Mouse (Mus musculus) embryonic fibroblast, embryonic 13.5 days (primary cell): Measurements from ENCODE around the gene Olfr658. TPM values are rescaled to one million over a fixed set of nuclear protein-coding genes. Genes with fewer than 3 reads are reported as not detected.

Experiments
- H3K27ac ChIP-seq: 2 replicates; pipeline ENCODE4 v1.5.1; 2012; ENCODE audit warnings: low read length, control low read depth, inconsistent platforms; ENCODE audit not compliant: insufficient read depth
- H3K4me1 ChIP-seq: 2 replicates; pipeline ENCODE4 v1.6.1; 2011; ENCODE audit warnings: low read length; ENCODE audit not compliant: control insufficient read depth, insufficient read depth
- H3K4me3 ChIP-seq: 2 replicates; pipeline ENCODE4 v1.5.1; 2011; ENCODE audit warnings: mild to moderate bottlenecking, control low read depth, low read length; ENCODE audit not compliant: insufficient read depth
- CTCF ChIP-seq: IDR thresholded peaks from 2 replicates; pipeline ENCODE4 v1.5.1; 2011; ENCODE audit warnings: mild to moderate bottlenecking, control low read depth, low read length, moderate library complexity, borderline replicate concordance; ENCODE audit not compliant: insufficient read depth
- POLR2A ChIP-seq: IDR thresholded peaks from 2 replicates; pipeline ENCODE4 v1.6.1; 2011; ENCODE audit warnings: low read depth, mild to moderate bottlenecking, control low read depth, low read length, moderate library complexity
- polyA plus RNA-seq: library from polyadenylated mRNA; stranded (reverse); fragments of >200 nt; gene quantifications from 2 replicates; pipeline ENCODE4 v1.2.4, GENCODE M21; 2011; ENCODE audit warnings: low read depth; ENCODE audit not compliant: missing spikeins, insufficient read length

Olfr658 gene
- not detected in 2 replicates for polyA plus RNA-seq

GRCm38 (mm10) chr7:104646841-104647482 is at the start of gene Olfr658:
Gene Olfr658, minus strand, starts transcription at chr7:104647305.
- Histone ChIP-seq H3K27ac (no peak within 1 kb of the TSS), H3K4me3 (no peak within 1 kb of the TSS), H3K4me1 (no peaks in the 10 kb centered on the region)
- TF ChIP-seq POLR2A: no peak
- TF ChIP-seq CTCF: peak; percentile 57; the same call in 1 of the 2 replicates

- Histone ChIP-seq H3K27ac (no peak within 1 kb of the TSS), H3K4me3 (no peak within 1 kb of the TSS), H3K4me1 (no peaks in the 10 kb centered on the region)
- TF ChIP-seq POLR2A (no peak), CTCF (no peak)
Measured at GRCm38 (mm10) chr7:104686201-104686600, 39.1 kb upstream of the Olfr658 start, which contains the start of gene Olfr661. Gene Olfr661, plus strand, starts transcription at chr7:104686501.

GRCm38 (mm10) chr7:104666453-104666852 is 19.3 kb upstream of the Olfr658 start, which contains the start of gene Olfr659:
Gene Olfr659, plus strand, starts transcription at chr7:104666753.
- no peaks in the 10 kb centered on the region for H3K4me1 ChIP-seq
- TF ChIP-seq POLR2A: no peak
- no peak for TF ChIP-seq CTCF
- no peak within 1 kb of the TSS for H3K4me3 ChIP-seq
- no peak within 1 kb of the TSS for H3K27ac ChIP-seq

- no peak within 1 kb of the TSS for H3K4me3 ChIP-seq
- H3K4me1 ChIP-seq: no peaks in the 10 kb centered on the region
- TF ChIP-seq POLR2A: no peak
- TF ChIP-seq CTCF: no peak
- H3K27ac ChIP-seq: no peak within 1 kb of the TSS
Measured at GRCm38 (mm10) chr7:104624494-104624893, 22.6 kb downstream of the Olfr658 start, which contains the start of gene Olfr657. Gene Olfr657, plus strand, starts transcription at chr7:104624794.

GRCm38 (mm10) chr7:104613655-104614054 is 33.5 kb downstream of the Olfr658 start, which contains the start of gene Olfr656:
Gene Olfr656, plus strand, starts transcription at chr7:104613955.
- Histone ChIP-seq H3K4me1 (no peaks in the 10 kb centered on the region), H3K27ac (no peak within 1 kb of the TSS), H3K4me3 (no peak within 1 kb of the TSS)
- TF ChIP-seq POLR2A: no peak
- no peak for TF ChIP-seq CTCF

- H3K27ac ChIP-seq: no peak overlapping the region
- no peaks in the 10 kb centered on the region for H3K4me1 ChIP-seq
- no peak overlapping the region for H3K4me3 ChIP-seq
- TF ChIP-seq POLR2A: no peak
- no peak for TF ChIP-seq CTCF
Measured at GRCm38 (mm10) chr7:104604727-104605126, 42.4 kb downstream of the Olfr658 start.

- H3K4me3 ChIP-seq: no peak overlapping the region
- H3K27ac ChIP-seq: no peak overlapping the region
- no peaks in the 10 kb centered on the region for H3K4me1 ChIP-seq
- TF ChIP-seq CTCF (peak; percentile 74; the same call in 1 of the 2 replicates), POLR2A (no peak)
Measured at GRCm38 (mm10) chr7:104603173-104603572, 43.9 kb downstream of the Olfr658 start.

- Histone ChIP-seq H3K4me1 (no peaks in the 10 kb centered on the region), H3K27ac (no peak within 1 kb of the TSS), H3K4me3 (no peak within 1 kb of the TSS)
- TF ChIP-seq CTCF (no peak), POLR2A (no peak)
Measured at GRCm38 (mm10) chr7:104601679-104602078, 45.4 kb downstream of the Olfr658 start, which contains the start of gene Olfr655. Gene Olfr655, minus strand, starts transcription at chr7:104601779.

Other genes starting within 250 kb of the Olfr658 start
- gene Trim30c, start 246.5 kb downstream of the Olfr658 start, polyA plus RNA-seq: not detected in 2 replicates
- gene Trim30a, start 182.1 kb downstream of the Olfr658 start, polyA plus RNA-seq: 7.6 and 10.4 TPM in 2 replicates
- 7.3 and 8.6 TPM in 2 replicates for gene Trim30d, start 139.5 kb downstream of the Olfr658 start, polyA plus RNA-seq
- gene Olfr651, start 97.2 kb downstream of the Olfr658 start, polyA plus RNA-seq: not detected in 2 replicates
- not detected in 2 replicates for gene Olfr652, start 86.4 kb downstream of the Olfr658 start, polyA plus RNA-seq
- gene Olfr653, start 70.0 kb downstream of the Olfr658 start, polyA plus RNA-seq: not detected in 2 replicates
- gene Olfr654, start 60.3 kb downstream of the Olfr658 start, polyA plus RNA-seq: not detected in 2 replicates
- gene Olfr655, start 45.5 kb downstream of the Olfr658 start, polyA plus RNA-seq: not detected in 2 replicates
- gene Olfr656, start 33.4 kb downstream of the Olfr658 start, polyA plus RNA-seq: not detected in 2 replicates
- not detected in 2 replicates for gene Olfr657, start 22.5 kb downstream of the Olfr658 start, polyA plus RNA-seq
- not detected in 2 replicates for gene Olfr659, start 19.4 kb upstream of the Olfr658 start, polyA plus RNA-seq
- not detected in 2 replicates for gene Olfr661, start 39.2 kb upstream of the Olfr658 start, polyA plus RNA-seq
- gene Usp17le, start 130.2 kb upstream of the Olfr658 start, polyA plus RNA-seq: not detected in 2 replicates
- gene Usp17lb, start 195.3 kb upstream of the Olfr658 start, polyA plus RNA-seq: not detected in 2 replicates
- not detected in 2 replicates for gene Usp17la, start 209.7 kb upstream of the Olfr658 start, polyA plus RNA-seq
- gene Olfr665, start 230.7 kb upstream of the Olfr658 start, polyA plus RNA-seq: not detected in 2 replicates
- not detected in 2 replicates for gene Olfr666, start 248.6 kb upstream of the Olfr658 start, polyA plus RNA-seq